Mouse (Mus musculus) forelimb bud, embryonic 11.5 days (tissue): ENCODE measurements around the gene Vcam1.

Experiments
- DNase-seq: peaks from one replicate; pipeline ENCODE4 v3.0.0-alpha.2; 2012; ENCODE audit warnings: low read depth, low spot score

Vcam1 gene

GRCm38 (mm10) chr3:116126508-116127190 is 2.8 kb downstream of the Vcam1 start:
- DNase-seq, result no peak

- peak; percentile 40 for DNase-seq
Observed at GRCm38 (mm10) chr3:116126070-116126469, 3.4 kb downstream of the Vcam1 start.

GRCm38 (mm10) chr3:116123827-116124226 is 5.7 kb downstream of the Vcam1 start:
- DNase-seq, result no peak

GRCm38 (mm10) chr3:116122696-116123095 is 6.8 kb downstream of the Vcam1 start:
- DNase-seq, result no peak

- DNase-seq, result no peak
Observed at GRCm38 (mm10) chr3:116121026-116121425, 8.5 kb downstream of the Vcam1 start.

GRCm38 (mm10) chr3:116120391-116120790 is 9.1 kb downstream of the Vcam1 start:
- DNase-seq, result no peak

GRCm38 (mm10) chr3:116119162-116119561 is 10.3 kb downstream of the Vcam1 start:
- DNase-seq, result no peak

GRCm38 (mm10) chr3:116117046-116117445 is 12.4 kb downstream of the Vcam1 start:
- DNase-seq, result no peak

- no peak for DNase-seq
Observed at GRCm38 (mm10) chr3:116114249-116115188, 15.0 kb downstream of the Vcam1 start.

GRCm38 (mm10) chr3:116113443-116114241 is 15.8 kb downstream of the Vcam1 start:
- peak; percentile 72 for DNase-seq

- no peak for DNase-seq
Observed at GRCm38 (mm10) chr3:116112816-116113405, 16.6 kb downstream of the Vcam1 start.

GRCm38 (mm10) chr3:116105713-116106112 is 23.8 kb downstream of the Vcam1 start:
- DNase-seq, result no peak

- DNase-seq, result peak; percentile 70
Observed at GRCm38 (mm10) chr3:116104866-116105647, 24.4 kb downstream of the Vcam1 start.

GRCm38 (mm10) chr3:116104270-116104669 is 25.2 kb downstream of the Vcam1 start:
- DNase-seq, result no peak

GRCm38 (mm10) chr3:116100850-116101249 is 28.6 kb downstream of the Vcam1 start:
- no peak for DNase-seq

- DNase-seq, result no peak
Observed at GRCm38 (mm10) chr3:116095934-116096333, 33.6 kb downstream of the Vcam1 start.

- DNase-seq, result no peak
Observed at GRCm38 (mm10) chr3:116095312-116095711, 34.2 kb downstream of the Vcam1 start.

- DNase-seq, result no peak
Observed at GRCm38 (mm10) chr3:116094886-116095285, 34.6 kb downstream of the Vcam1 start.

GRCm38 (mm10) chr3:116094288-116094687 is 35.2 kb downstream of the Vcam1 start:
- no peak for DNase-seq

GRCm38 (mm10) chr3:116092547-116092946 is 36.9 kb downstream of the Vcam1 start:
- no peak for DNase-seq

GRCm38 (mm10) chr3:116091706-116092105 is 37.8 kb downstream of the Vcam1 start:
- no peak for DNase-seq
